Mouse (Mus musculus) G1E (cell line): Measurements from ENCODE around the gene Olfr102. TPM values are rescaled to one million over a fixed set of nuclear protein-coding genes. Genes with fewer than 3 reads are reported as not detected.

ENCODE experiments used
- ATAC-seq: 2 replicates; pipeline ENCODE4 v1.8.0; 2016; ENCODE audit warnings: mild to moderate bottlenecking; ENCODE audit not compliant: insufficient number of reproducible peaks, poor library complexity, low FRiP score, severe bottlenecking; ENCODE audit errors: extremely low read depth
- DNase-seq: peaks from one replicate; pipeline ENCODE4 v3.0.0; 2012; ENCODE audit warnings: low spot score
- H3K27me3 ChIP-seq: 2 replicates; pipeline ENCODE4 v1.6.1; 2012; ENCODE audit warnings: mild to moderate bottlenecking, low read length, inconsistent platforms; ENCODE audit not compliant: insufficient read depth
- H3K36me3 ChIP-seq: replicated peaks from 2 replicates; pipeline ENCODE3; 2012; ENCODE audit warnings: mild to moderate bottlenecking, inconsistent platforms
- H3K4me1 ChIP-seq: 2 replicates; pipeline ENCODE4 v1.6.1; 2012; ENCODE audit warnings: low read depth, low read length, inconsistent platforms, mixed read lengths; ENCODE audit not compliant: insufficient read depth
- H3K4me3 ChIP-seq: 2 replicates; pipeline ENCODE4 v1.5.1; 2012; ENCODE audit warnings: low read depth, mild to moderate bottlenecking, inconsistent platforms, low read length, moderate library complexity, mixed read lengths
- H3K9me3 ChIP-seq: replicated peaks from 2 replicates; pipeline ENCODE4 v1.6.1; 2012; ENCODE audit warnings: inconsistent platforms
- CTCF ChIP-seq: IDR thresholded peaks from 2 replicates; pipeline ENCODE4 v1.5.1; 2012; ENCODE audit warnings: low read depth, low read length, inconsistent platforms, mixed read lengths
- GATA1 ChIP-seq: IDR thresholded peaks from 2 replicates; pipeline ENCODE4 v1.6.1; 2012; ENCODE audit warnings: borderline replicate concordance, low read length, inconsistent platforms, mixed read lengths
- GATA2 ChIP-seq: IDR thresholded peaks from 2 replicates; pipeline ENCODE4 v1.6.1; 2012; ENCODE audit warnings: low read depth, low read length, inconsistent platforms, borderline replicate concordance
- POLR2AphosphoS5 ChIP-seq: IDR thresholded peaks from 2 replicates; pipeline ENCODE4 v1.6.1; 2012; ENCODE audit warnings: low read depth, low read length, inconsistent platforms; ENCODE audit not compliant: insufficient replicate concordance
- TAL1 ChIP-seq: conservative IDR thresholded peaks from 2 replicates; pipeline ENCODE4 v1.6.1; 2012; ENCODE audit warnings: low read depth, low read length, inconsistent platforms, mixed read lengths
- polyA plus RNA-seq: library from polyadenylated mRNA; stranded (reverse); fragments of >175 nt; gene quantifications from 2 replicates; pipeline ENCODE4 v1.2.3, GENCODE M21; 2012
- total RNA-seq, 2 experiments: library from RNA; stranded (forward) in 1 of 2; stranded (reverse) in 1 of 2; fragments of 200-1000 nt in 1 of 2; fragments of >200 nt in 1 of 2; fragmentation: Nextera tagmentation in 1 of 2; gene quantifications; 2 replicates each; pipeline ENCODE4 v1.2.3; 2014 to 2017

The Olfr102 gene
- total and polyA plus RNA-seq, 3 experiments, result not detected

- H3K36me3 ChIP-seq, result no peaks in the 10 kb centered on the region
- H3K4me1 ChIP-seq, result no peaks in the 10 kb centered on the region
- DNase-seq (no peak), ATAC-seq (no peak)
- TF ChIP-seq GATA1 (no peak), TAL1 (no peak), CTCF (no peak), GATA2 (no peak), POLR2AphosphoS5 (no peak)
- H3K4me3 ChIP-seq, result no peak overlapping the region
- H3K27me3 ChIP-seq, result no peaks in the 10 kb centered on the region
- H3K9me3 ChIP-seq, result no peaks in the 10 kb centered on the region
Observed at GRCm38 (mm10) chr17:37280331-37280730, 36.5 kb downstream of the Olfr102 start.

GRCm38 (mm10) chr17:37276573-37276972 is 40.3 kb downstream of the Olfr102 start:
- H3K4me1 ChIP-seq, result no peaks in the 10 kb centered on the region
- H3K27me3 ChIP-seq, result no peaks in the 10 kb centered on the region
- no peak overlapping the region for H3K4me3 ChIP-seq
- ATAC-seq, result no peak
- TF ChIP-seq GATA2 (no peak), GATA1 (no peak), TAL1 (no peak), CTCF (no peak), POLR2AphosphoS5 (no peak)
- H3K9me3 ChIP-seq, result no peaks in the 10 kb centered on the region
- no peak for DNase-seq
- no peaks in the 10 kb centered on the region for H3K36me3 ChIP-seq

GRCm38 (mm10) chr17:37275626-37276248 is 41.1 kb downstream of the Olfr102 start:
- DNase-seq, result no peak
- Histone ChIP-seq H3K36me3 (no peaks in the 10 kb centered on the region), H3K4me1 (no peaks in the 10 kb centered on the region), H3K9me3 (peaks cover 4% of the 10 kb centered on the region), H3K4me3 (no peak overlapping the region), H3K27me3 (no peaks in the 10 kb centered on the region)
- no peak for TF ChIP-seq GATA2
- TF ChIP-seq CTCF, result no peak
- no peak for TF ChIP-seq GATA1
- no peak for TF ChIP-seq POLR2AphosphoS5
- no peak for TF ChIP-seq TAL1
- ATAC-seq, result no peak

GRCm38 (mm10) chr17:37270702-37271092 is 46.2 kb downstream of the Olfr102 start:
- DNase-seq, result no peak
- H3K4me3 ChIP-seq, result no peak overlapping the region
- ATAC-seq, result no peak

GRCm38 (mm10) chr17:37270058-37270701 is 46.7 kb downstream of the Olfr102 start, which contains the start of gene H2-M3:
H2-M3 (plus strand) TSS chr17:37270220.
- Histone ChIP-seq H3K36me3 (no peaks in the 10 kb centered on the region), H3K4me3 (no peak within 1 kb of the TSS), H3K9me3 (peaks cover 12% of the 10 kb centered on the region), H3K27me3 (no peaks in the 10 kb centered on the region), H3K4me1 (no peaks in the 10 kb centered on the region)
- ATAC-seq, result no peak; the same call in 1 of the 2 replicates
- TF ChIP-seq POLR2AphosphoS5, result no peak
- TF ChIP-seq TAL1, result no peak
- no peak for TF ChIP-seq GATA2
- no peak for TF ChIP-seq GATA1
- no peak for TF ChIP-seq CTCF
- no peak for DNase-seq

More at GRCm38 (mm10) chr17:37270702-37271092, 46.2 kb downstream of the Olfr102 start:
- H3K27me3 ChIP-seq, result no peaks in the 10 kb centered on the region
- H3K4me1 ChIP-seq, result no peaks in the 10 kb centered on the region
- no peak for TF ChIP-seq TAL1
- no peaks in the 10 kb centered on the region for H3K36me3 ChIP-seq
- peaks cover 12% of the 10 kb centered on the region for H3K9me3 ChIP-seq

- no peak for ATAC-seq
Observed at GRCm38 (mm10) chr17:37263626-37264025, 53.2 kb downstream of the Olfr102 start, which contains the start of gene Olfr98. Olfr98 (minus strand) TSS chr17:37263749.

More at GRCm38 (mm10) chr17:37263626-37264025, 53.2 kb downstream of the Olfr102 start, which contains the start of gene Olfr98:
- no peak for DNase-seq
- Histone ChIP-seq H3K4me1 (no peaks in the 10 kb centered on the region), H3K9me3 (no peaks in the 10 kb centered on the region), H3K36me3 (no peaks in the 10 kb centered on the region), H3K4me3 (no peak within 1 kb of the TSS), H3K27me3 (no peaks in the 10 kb centered on the region)
- TF ChIP-seq CTCF, result no peak
- no peak for TF ChIP-seq GATA1
- TF ChIP-seq POLR2AphosphoS5, result no peak
- TF ChIP-seq GATA2, result no peak
- TF ChIP-seq TAL1, result no peak

Other genes starting within 250 kb of the Olfr102 start
Only the 20 nearest of the 23 such genes appear.
- gene Olfr93, start 155.6 kb downstream of the Olfr102 start, total RNA-seq (2014; fragmentation: Nextera tagmentation), result not detected in 2 replicates
- 0.06 and 0.27 TPM in 2 replicates for gene Olfr93, start 155.6 kb downstream of the Olfr102 start, total RNA-seq (2017)
- gene Olfr93, start 155.6 kb downstream of the Olfr102 start, polyA plus RNA-seq, result not detected in 2 replicates
- gene Ubd, start 123.2 kb downstream of the Olfr102 start, total RNA-seq (2014; fragmentation: Nextera tagmentation), result not detected in 2 replicates
- not detected in 2 replicates for gene Ubd, start 123.2 kb downstream of the Olfr102 start, total RNA-seq (2017)
- not detected in 2 replicates for gene Ubd, start 123.2 kb downstream of the Olfr102 start, polyA plus RNA-seq
- not detected in 2 replicates for gene Olfr94, start 116.1 kb downstream of the Olfr102 start, total RNA-seq (2014; fragmentation: Nextera tagmentation)
- 0.06 and 0.11 TPM in 2 replicates for gene Olfr94, start 116.1 kb downstream of the Olfr102 start, total RNA-seq (2017)
- not detected in 2 replicates for gene Olfr94, start 116.1 kb downstream of the Olfr102 start, polyA plus RNA-seq
- gene Olfr95, start 103.9 kb downstream of the Olfr102 start, total RNA-seq (2014; fragmentation: Nextera tagmentation), result not detected in 2 replicates
- under 0.01 and 0.05 TPM in 2 replicates for gene Olfr95, start 103.9 kb downstream of the Olfr102 start, total RNA-seq (2017)
- gene Olfr95, start 103.9 kb downstream of the Olfr102 start, polyA plus RNA-seq, result not detected in 2 replicates
- gene Olfr96, start 96.9 kb downstream of the Olfr102 start, total RNA-seq (2014; fragmentation: Nextera tagmentation), result not detected in 2 replicates
- gene Olfr96, start 96.9 kb downstream of the Olfr102 start, total RNA-seq (2017), result 0.06 TPM in 1 of 2 replicates, not detected in the other
- gene Olfr96, start 96.9 kb downstream of the Olfr102 start, polyA plus RNA-seq, result not detected in 2 replicates
- gene Olfr97, start 79.7 kb downstream of the Olfr102 start, total RNA-seq (2014; fragmentation: Nextera tagmentation), result not detected in 2 replicates
- gene Olfr97, start 79.7 kb downstream of the Olfr102 start, total RNA-seq (2017), result 0.11 and 0.35 TPM in 2 replicates
- not detected in 2 replicates for gene Olfr97, start 79.7 kb downstream of the Olfr102 start, polyA plus RNA-seq
- gene Olfr98, start 53.3 kb downstream of the Olfr102 start, total RNA-seq (2014; fragmentation: Nextera tagmentation), result not detected in 2 replicates
- not detected in 2 replicates for gene Olfr98, start 53.3 kb downstream of the Olfr102 start, total RNA-seq (2017)
- gene Olfr98, start 53.3 kb downstream of the Olfr102 start, polyA plus RNA-seq, result not detected in 2 replicates
- not detected in 2 replicates for gene H2-M3, start 46.8 kb downstream of the Olfr102 start, total RNA-seq (2014; fragmentation: Nextera tagmentation)
- not detected in 2 replicates for gene H2-M3, start 46.8 kb downstream of the Olfr102 start, total RNA-seq (2017)
- gene H2-M3, start 46.8 kb downstream of the Olfr102 start, polyA plus RNA-seq, result not detected in 2 replicates
- not detected in 2 replicates for gene Olfr99, start 33.6 kb downstream of the Olfr102 start, total RNA-seq (2014; fragmentation: Nextera tagmentation)
- gene Olfr99, start 33.6 kb downstream of the Olfr102 start, total RNA-seq (2017), result not detected in 2 replicates
- gene Olfr99, start 33.6 kb downstream of the Olfr102 start, polyA plus RNA-seq, result not detected in 2 replicates
- not detected in 2 replicates for gene Olfr101, start 12.7 kb downstream of the Olfr102 start, total RNA-seq (2014; fragmentation: Nextera tagmentation)
- 0.05 and 0.12 TPM in 2 replicates for gene Olfr101, start 12.7 kb downstream of the Olfr102 start, total RNA-seq (2017)
- gene Olfr101, start 12.7 kb downstream of the Olfr102 start, polyA plus RNA-seq, result not detected in 2 replicates
- not detected in 2 replicates for gene Olfr103, start 22.6 kb upstream of the Olfr102 start, total RNA-seq (2014; fragmentation: Nextera tagmentation)
- gene Olfr103, start 22.6 kb upstream of the Olfr102 start, total RNA-seq (2017), result 0.05 TPM in 1 of 2 replicates, not detected in the other
- gene Olfr103, start 22.6 kb upstream of the Olfr102 start, polyA plus RNA-seq, result not detected in 2 replicates
- gene Olfr104-ps, start 42.5 kb upstream of the Olfr102 start, total RNA-seq (2014; fragmentation: Nextera tagmentation), result not detected in 2 replicates
- 0.06 and 0.16 TPM in 2 replicates for gene Olfr104-ps, start 42.5 kb upstream of the Olfr102 start, total RNA-seq (2017)
- gene Olfr104-ps, start 42.5 kb upstream of the Olfr102 start, polyA plus RNA-seq, result not detected in 2 replicates
- not detected in 2 replicates for gene Olfr105-ps, start 62.0 kb upstream of the Olfr102 start, total RNA-seq (2014; fragmentation: Nextera tagmentation)
- 0.06 and 0.11 TPM in 2 replicates for gene Olfr105-ps, start 62.0 kb upstream of the Olfr102 start, total RNA-seq (2017)
- not detected in 2 replicates for gene Olfr105-ps, start 62.0 kb upstream of the Olfr102 start, polyA plus RNA-seq
- gene Olfr106-ps, start 73.3 kb upstream of the Olfr102 start, total RNA-seq (2014; fragmentation: Nextera tagmentation), result not detected in 2 replicates
- gene Olfr106-ps, start 73.3 kb upstream of the Olfr102 start, total RNA-seq (2017), result not detected in 2 replicates
- not detected in 2 replicates for gene Olfr106-ps, start 73.3 kb upstream of the Olfr102 start, polyA plus RNA-seq
- gene Olfr107, start 82.2 kb upstream of the Olfr102 start, total RNA-seq (2014; fragmentation: Nextera tagmentation), result not detected in 2 replicates
- gene Olfr107, start 82.2 kb upstream of the Olfr102 start, total RNA-seq (2017), result 0.06 and 0.16 TPM in 2 replicates
- not detected in 2 replicates for gene Olfr107, start 82.2 kb upstream of the Olfr102 start, polyA plus RNA-seq
- gene Olfr108, start 128.4 kb upstream of the Olfr102 start, total RNA-seq (2014; fragmentation: Nextera tagmentation), result not detected in 2 replicates
- 0.11 TPM in 1 of 2 replicates, not detected in the other for gene Olfr108, start 128.4 kb upstream of the Olfr102 start, total RNA-seq (2017)
- gene Olfr108, start 128.4 kb upstream of the Olfr102 start, polyA plus RNA-seq, result not detected in 2 replicates
- not detected in 2 replicates for gene Olfr109, start 141.9 kb upstream of the Olfr102 start, total RNA-seq (2014; fragmentation: Nextera tagmentation)
- gene Olfr109, start 141.9 kb upstream of the Olfr102 start, total RNA-seq (2017), result 0.05 and 0.06 TPM in 2 replicates
- gene Olfr109, start 141.9 kb upstream of the Olfr102 start, polyA plus RNA-seq, result not detected in 2 replicates
- not detected in 2 replicates for gene H2-M2, start 166.5 kb upstream of the Olfr102 start, total RNA-seq (2014; fragmentation: Nextera tagmentation)
- gene H2-M2, start 166.5 kb upstream of the Olfr102 start, total RNA-seq (2017), result not detected in 2 replicates
- gene H2-M2, start 166.5 kb upstream of the Olfr102 start, polyA plus RNA-seq, result not detected in 2 replicates
- not detected in 2 replicates for gene Olfr110, start 175.4 kb upstream of the Olfr102 start, total RNA-seq (2014; fragmentation: Nextera tagmentation)
- gene Olfr110, start 175.4 kb upstream of the Olfr102 start, total RNA-seq (2017), result not detected in 2 replicates
- not detected in 2 replicates for gene Olfr110, start 175.4 kb upstream of the Olfr102 start, polyA plus RNA-seq
- gene Olfr111, start 191.0 kb upstream of the Olfr102 start, total RNA-seq (2014; fragmentation: Nextera tagmentation), result not detected in 2 replicates
- 0.12 TPM in 1 of 2 replicates, not detected in the other for gene Olfr111, start 191.0 kb upstream of the Olfr102 start, total RNA-seq (2017)
- not detected in 2 replicates for gene Olfr111, start 191.0 kb upstream of the Olfr102 start, polyA plus RNA-seq